Mouse (Mus musculus) heart, embryonic 11.5 days (tissue): ENCODE results near the gene Phactr1. TPM values are rescaled to one million over a fixed set of nuclear protein-coding genes. Genes with fewer than 3 reads are reported as not detected.

Source experiments
- ATAC-seq: fragments of 200-750 bp; cut with Nextera tagmentation; replicated peaks from 2 replicates; pipeline ENCODE4 v1.8.0; 2017; ENCODE audit warnings: moderate library complexity; ENCODE audit not compliant: insufficient number of reproducible peaks, low FRiP score, low TSS enrichment
- H3K27ac ChIP-seq: fragments of 300-500 bp; sonication (generic); 2 replicates; pipeline ENCODE4 v1.5.1; 2014; ENCODE audit warnings: mild to moderate bottlenecking, low read depth, low read length
- H3K27me3 ChIP-seq: fragments of 300-500 bp; sonication (generic); 2 replicates; pipeline ENCODE4 v1.6.1; 2014; ENCODE audit warnings: mild to moderate bottlenecking, low read length, mixed read lengths; ENCODE audit not compliant: control insufficient read depth, insufficient read depth
- H3K36me3 ChIP-seq: fragments of 300-500 bp; sonication (generic); 2 replicates; pipeline ENCODE4 v1.6.1; 2014; ENCODE audit warnings: mild to moderate bottlenecking, low read length, moderate library complexity, mixed read lengths; ENCODE audit not compliant: control insufficient read depth, insufficient read depth
- H3K4me1 ChIP-seq: fragments of 300-500 bp; sonication (generic); 2 replicates; pipeline ENCODE4 v1.6.1; 2014; ENCODE audit warnings: low read length; ENCODE audit not compliant: control insufficient read depth, insufficient read depth
- H3K4me2 ChIP-seq: fragments of 300-500 bp; sonication (generic); 2 replicates; pipeline ENCODE4 v1.6.1; 2014; ENCODE audit warnings: mild to moderate bottlenecking, moderate library complexity
- H3K4me3 ChIP-seq: fragments of 300-500 bp; sonication (generic); 2 replicates; pipeline ENCODE4 v1.5.1; 2014; ENCODE audit warnings: low read depth, low read length
- H3K9ac ChIP-seq: fragments of 300-500 bp; sonication (generic); 2 replicates; pipeline ENCODE4 v1.6.1; 2014; ENCODE audit warnings: mild to moderate bottlenecking, low read depth, low read length, moderate library complexity
- H3K9me3 ChIP-seq: fragments of 300-500 bp; sonication (generic); replicated peaks from 2 replicates; pipeline ENCODE4 v1.6.1; 2016; ENCODE audit warnings: low read length; ENCODE audit not compliant: control insufficient read depth
- WGBS: fragments of 180-500 bp; shearing (Covaris S2); extraction: QIAGEN DNeasy Blood & Tissue Kit; methylation state at CpG from one replicate; pipeline ENCODE4 v1.1.7; 2014; ENCODE audit not compliant: insufficient replicate concordance; 5-methylcytosine and 5-hydroxymethylcytosine counted together
- polyA plus RNA-seq: library from polyadenylated mRNA; unstranded; fragments of >200 nt; fragmentation: Nextera tagmentation; extraction: Ambion mirVana; gene quantifications from 2 replicates; pipeline ENCODE4 v1.2.1, GENCODE M21; 2014

Gene Phactr1
- polyA plus RNA-seq, 1 experiment from 2014 or later: 4.2 TPM

- no peak for ATAC-seq
- Histone ChIP-seq H3K27ac (no peak overlapping the region), H3K27me3 (no peaks in the 10 kb centered on the region), H3K9ac (no peak overlapping the region), H3K36me3 (no peaks in the 10 kb centered on the region), H3K4me2 (no peak overlapping the region), H3K4me3 (no peak overlapping the region), H3K4me1 (no peaks in the 10 kb centered on the region), H3K9me3 (no peaks in the 10 kb centered on the region)
- WGBS: 78% methylated on average over 8 of the region's 8 CpGs
Measured at GRCm38 (mm10) chr13:43068716-43069265, 388.4 kb downstream of the Phactr1 start.

- ATAC-seq: no peak
- no peaks in the 10 kb centered on the region for H3K4me1 ChIP-seq
- H3K9me3 ChIP-seq: no peaks in the 10 kb centered on the region
- H3K4me2 ChIP-seq: no peak overlapping the region
- 73% methylated on average over 4 of the region's 4 CpGs for WGBS
- no peak overlapping the region for H3K9ac ChIP-seq
- H3K36me3 ChIP-seq: no peaks in the 10 kb centered on the region
- no peak overlapping the region for H3K27ac ChIP-seq
- H3K27me3 ChIP-seq: no peaks in the 10 kb centered on the region
- no peak overlapping the region for H3K4me3 ChIP-seq
Measured at GRCm38 (mm10) chr13:43070496-43070895, 390.1 kb downstream of the Phactr1 start.

GRCm38 (mm10) chr13:43070971-43071370 is 390.5 kb downstream of the Phactr1 start:
- WGBS: 86% methylated on average over 2 of the region's 2 CpGs
- no peaks in the 10 kb centered on the region for H3K27me3 ChIP-seq
- H3K9me3 ChIP-seq: no peaks in the 10 kb centered on the region
- H3K4me3 ChIP-seq: no peak overlapping the region
- no peak for ATAC-seq
- no peak overlapping the region for H3K9ac ChIP-seq
- no peak overlapping the region for H3K27ac ChIP-seq
- H3K36me3 ChIP-seq: no peaks in the 10 kb centered on the region
- no peak overlapping the region for H3K4me2 ChIP-seq
- no peaks in the 10 kb centered on the region for H3K4me1 ChIP-seq

GRCm38 (mm10) chr13:43075456-43075855 is 395.0 kb downstream of the Phactr1 start:
- Histone ChIP-seq H3K4me3 (no peak overlapping the region), H3K4me2 (no peak overlapping the region), H3K36me3 (no peaks in the 10 kb centered on the region), H3K27ac (no peak overlapping the region), H3K9ac (no peak overlapping the region), H3K27me3 (peaks cover 4% of the 10 kb centered on the region; the same call in 1 of the 2 replicates), H3K4me1 (no peaks in the 10 kb centered on the region), H3K9me3 (no peaks in the 10 kb centered on the region)
- WGBS: 73% methylated on average over 6 of the region's 6 CpGs
- no peak for ATAC-seq

GRCm38 (mm10) chr13:43077485-43077884 is 397.1 kb downstream of the Phactr1 start:
- H3K27ac ChIP-seq: no peak overlapping the region
- H3K4me3 ChIP-seq: no peak overlapping the region
- no peaks in the 10 kb centered on the region for H3K36me3 ChIP-seq
- H3K9me3 ChIP-seq: no peaks in the 10 kb centered on the region
- no peak overlapping the region for H3K4me2 ChIP-seq
- no peak for ATAC-seq
- H3K27me3 ChIP-seq: peaks cover 4% of the 10 kb centered on the region; the same call in 1 of the 2 replicates
- no peaks in the 10 kb centered on the region for H3K4me1 ChIP-seq
- 82% methylated on average over 9 of the region's 9 CpGs for WGBS
- H3K9ac ChIP-seq: no peak overlapping the region

GRCm38 (mm10) chr13:43085226-43085625 is 404.8 kb downstream of the Phactr1 start:
- 85% methylated on average over 7 of the region's 7 CpGs for WGBS
- no peaks in the 10 kb centered on the region for H3K36me3 ChIP-seq
- H3K27me3 ChIP-seq: no peaks in the 10 kb centered on the region
- H3K9me3 ChIP-seq: no peaks in the 10 kb centered on the region
- no peak overlapping the region for H3K9ac ChIP-seq
- no peaks in the 10 kb centered on the region for H3K4me1 ChIP-seq
- no peak overlapping the region for H3K4me2 ChIP-seq
- no peak for ATAC-seq
- no peak overlapping the region for H3K4me3 ChIP-seq
- H3K27ac ChIP-seq: no peak overlapping the region

- WGBS: 40% methylated on average over 7 of the region's 7 CpGs
- no peak for ATAC-seq
- Histone ChIP-seq H3K4me3 (no peak overlapping the region), H3K9ac (no peak overlapping the region), H3K4me2 (peak overlapping the region; percentile 40), H3K4me1 (no peaks in the 10 kb centered on the region), H3K36me3 (no peaks in the 10 kb centered on the region), H3K9me3 (no peaks in the 10 kb centered on the region), H3K27ac (no peak overlapping the region), H3K27me3 (peaks cover 4% of the 10 kb centered on the region; the same call in 1 of the 2 replicates)
Measured at GRCm38 (mm10) chr13:43094365-43094764, 413.9 kb downstream of the Phactr1 start.

- Histone ChIP-seq H3K36me3 (no peaks in the 10 kb centered on the region), H3K4me3 (no peak overlapping the region), H3K9ac (no peak overlapping the region), H3K27me3 (no peaks in the 10 kb centered on the region), H3K4me1 (peaks cover 3% of the 10 kb centered on the region), H3K9me3 (0 out of 2 replicates have a peak, but pooled peaks cover 4% of the 10 kb centered on the region), H3K4me2 (no peak overlapping the region), H3K27ac (no peak overlapping the region)
- no peak for ATAC-seq
- 53% methylated on average over 7 of the region's 7 CpGs for WGBS
Measured at GRCm38 (mm10) chr13:43102943-43103342, 422.5 kb downstream of the Phactr1 start.

- H3K4me2 ChIP-seq: no peak overlapping the region
- no peak overlapping the region for H3K4me3 ChIP-seq
- H3K9me3 ChIP-seq: 0 out of 2 replicates have a peak, but pooled peaks cover 4% of the 10 kb centered on the region
- no peak overlapping the region for H3K27ac ChIP-seq
- H3K36me3 ChIP-seq: no peaks in the 10 kb centered on the region
- H3K4me1 ChIP-seq: peaks cover 3% of the 10 kb centered on the region
- no peaks in the 10 kb centered on the region for H3K27me3 ChIP-seq
- no peak for ATAC-seq
- H3K9ac ChIP-seq: no peak overlapping the region
- 92% methylated on average over 9 of the region's 9 CpGs for WGBS
Measured at GRCm38 (mm10) chr13:43104496-43104895, 424.1 kb downstream of the Phactr1 start.
